Mouse (Mus musculus): ENCODE measurements around the gene Slc15a1. TPM values are rescaled to one million over a fixed set of nuclear protein-coding genes. Genes with fewer than 3 reads are reported as not detected.
A peak's percentile ranks its signal among the peaks of the same experiment; 100 is the strongest.

Slc15a1 gene
- polyA plus RNA-seq, 1 experiment from 2014 or later, result not detected

GRCm38 (mm10) chr14:121450504-121451423 is 54.3 kb downstream of the Slc15a1 start:
- Histone ChIP-seq H3K9ac (no peak overlapping the region), H3K27ac (no peak overlapping the region), H3K27me3 (ENCODE audit: control insufficient read depth, insufficient read depth, low read length) (no peaks in the 10 kb centered on the region), H3K36me3 (replicated peaks; ENCODE audit: control insufficient read depth, insufficient read depth) (no peaks in the 10 kb centered on the region), H3K4me2 (replicated peaks) (peak overlapping the region; percentile 35), H3K4me3 (replicated peaks; ENCODE audit: low read length) (no peak overlapping the region), H3K9me3 (ENCODE audit: control insufficient read depth, low read length) (no peaks in the 10 kb centered on the region), H3K4me1 (replicated peaks; ENCODE audit: control insufficient read depth, insufficient read depth, low read length) (peaks cover 7% of the 10 kb centered on the region; the same call in 1 of the 2 replicates)
- peak; percentile 77 for DNase-seq (ENCODE audit: low spot score)
- 22% methylated on average over 18 of the region's 18 CpGs for WGBS
- ATAC-seq (ENCODE audit: low FRiP score), result no peak

- no peaks in the 10 kb centered on the region for H3K9me3 ChIP-seq (ENCODE audit: control insufficient read depth, low read length)
- no peaks in the 10 kb centered on the region for H3K27me3 ChIP-seq (ENCODE audit: control insufficient read depth, insufficient read depth, low read length)
- DNase-seq (ENCODE audit: low spot score), result peak; percentile 55
- H3K36me3 ChIP-seq (replicated peaks; ENCODE audit: control insufficient read depth, insufficient read depth), result no peaks in the 10 kb centered on the region
- peak; percentile 95 for ATAC-seq (ENCODE audit: low FRiP score)
- H3K4me2 ChIP-seq (replicated peaks), result peak overlapping the region; percentile 58
- no peak overlapping the region for H3K27ac ChIP-seq
- WGBS, result 15% methylated on average over 9 of the region's 9 CpGs
- peak overlapping the region; percentile 28 for H3K4me3 ChIP-seq (replicated peaks; ENCODE audit: low read length)
- peak overlapping the region; percentile 42; the same call in 1 of the 2 replicates for H3K9ac ChIP-seq
- peaks cover 7% of the 10 kb centered on the region; the same call in 1 of the 2 replicates for H3K4me1 ChIP-seq (replicated peaks; ENCODE audit: control insufficient read depth, insufficient read depth, low read length)
Observed at GRCm38 (mm10) chr14:121446951-121447350, 58.1 kb downstream of the Slc15a1 start.

- no peak overlapping the region for H3K9ac ChIP-seq
- H3K4me2 ChIP-seq (replicated peaks), result no peak overlapping the region
- H3K27me3 ChIP-seq (ENCODE audit: control insufficient read depth, insufficient read depth, low read length), result no peaks in the 10 kb centered on the region
- whole genome bisulfite sequencing, result 16% methylated on average over 8 of the region's 8 CpGs
- no peak overlapping the region for H3K27ac ChIP-seq
- no peaks in the 10 kb centered on the region for H3K36me3 ChIP-seq (replicated peaks; ENCODE audit: control insufficient read depth, insufficient read depth)
- peaks cover 7% of the 10 kb centered on the region; the same call in 1 of the 2 replicates for H3K4me1 ChIP-seq (replicated peaks; ENCODE audit: control insufficient read depth, insufficient read depth, low read length)
- DNase-seq (ENCODE audit: low spot score), result peak; percentile 49
- H3K4me3 ChIP-seq (replicated peaks; ENCODE audit: low read length), result no peak overlapping the region
- H3K9me3 ChIP-seq (ENCODE audit: control insufficient read depth, low read length), result no peaks in the 10 kb centered on the region
- ATAC-seq (ENCODE audit: low FRiP score), result no peak
Observed at GRCm38 (mm10) chr14:121445194-121445593, 59.9 kb downstream of the Slc15a1 start.

DNA sequence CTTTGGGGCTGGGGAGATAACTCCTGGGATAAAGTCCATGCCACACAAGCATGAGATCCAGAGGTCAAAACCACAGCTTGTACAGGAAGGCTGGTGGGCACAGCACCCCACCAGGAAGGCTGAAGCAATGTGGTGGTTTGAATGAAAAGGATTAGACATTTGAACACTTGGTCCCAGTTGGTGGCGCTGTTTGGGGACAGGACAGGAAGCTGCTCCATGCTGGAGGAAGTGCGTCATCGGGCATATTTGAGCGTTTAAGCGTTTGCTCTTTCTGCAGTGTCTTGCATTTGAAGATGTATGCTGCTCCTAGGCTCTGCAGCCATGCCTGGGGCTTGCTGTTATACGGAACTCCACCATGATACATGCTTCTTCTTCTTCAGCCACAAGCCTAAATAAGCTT is 64.2 kb downstream of the Slc15a1 start:
- no peak overlapping the region for H3K27ac ChIP-seq
- H3K27me3 ChIP-seq (ENCODE audit: control insufficient read depth, insufficient read depth, low read length), result no peaks in the 10 kb centered on the region
- H3K4me1 ChIP-seq (replicated peaks; ENCODE audit: control insufficient read depth, insufficient read depth, low read length), result no peaks in the 10 kb centered on the region
- H3K36me3 ChIP-seq (replicated peaks; ENCODE audit: control insufficient read depth, insufficient read depth), result no peaks in the 10 kb centered on the region
- no peaks in the 10 kb centered on the region for H3K9me3 ChIP-seq (ENCODE audit: control insufficient read depth, low read length)
- no peak overlapping the region for H3K4me3 ChIP-seq (replicated peaks; ENCODE audit: low read length)
- WGBS, result 93% methylated on average over 6 of the region's 6 CpGs
- H3K9ac ChIP-seq, result no peak overlapping the region
- DNase-seq (ENCODE audit: low spot score) (no peak), ATAC-seq (ENCODE audit: low FRiP score) (no peak)
- no peak overlapping the region for H3K4me2 ChIP-seq (replicated peaks)

- no peaks in the 10 kb centered on the region for H3K27me3 ChIP-seq (ENCODE audit: control insufficient read depth, insufficient read depth, low read length)
- no peak overlapping the region for H3K9ac ChIP-seq
- 85% methylated on average over 6 of the region's 6 CpGs for WGBS
- no peaks in the 10 kb centered on the region for H3K9me3 ChIP-seq (ENCODE audit: control insufficient read depth, low read length)
- H3K4me3 ChIP-seq (replicated peaks; ENCODE audit: low read length), result no peak overlapping the region
- no peaks in the 10 kb centered on the region for H3K4me1 ChIP-seq (replicated peaks; ENCODE audit: control insufficient read depth, insufficient read depth, low read length)
- H3K36me3 ChIP-seq (replicated peaks; ENCODE audit: control insufficient read depth, insufficient read depth), result no peaks in the 10 kb centered on the region
- ATAC-seq (ENCODE audit: low FRiP score) (no peak), DNase-seq (ENCODE audit: low spot score) (no peak)
- no peak overlapping the region for H3K4me2 ChIP-seq (replicated peaks)
- H3K27ac ChIP-seq, result no peak overlapping the region
Observed at GRCm38 (mm10) chr14:121437026-121437425, 68.0 kb downstream of the Slc15a1 start.

- H3K27me3 ChIP-seq (ENCODE audit: control insufficient read depth, insufficient read depth, low read length), result no peaks in the 10 kb centered on the region
- no peaks in the 10 kb centered on the region for H3K4me1 ChIP-seq (replicated peaks; ENCODE audit: control insufficient read depth, insufficient read depth, low read length)
- no peaks in the 10 kb centered on the region for H3K9me3 ChIP-seq (ENCODE audit: control insufficient read depth, low read length)
- no peaks in the 10 kb centered on the region for H3K36me3 ChIP-seq (replicated peaks; ENCODE audit: control insufficient read depth, insufficient read depth)
- H3K9ac ChIP-seq, result no peak overlapping the region
- no peak overlapping the region for H3K4me3 ChIP-seq (replicated peaks; ENCODE audit: low read length)
- no peak overlapping the region for H3K27ac ChIP-seq
- no peak for ATAC-seq (ENCODE audit: low FRiP score)
- no peak overlapping the region for H3K4me2 ChIP-seq (replicated peaks)
- no peak for DNase-seq (ENCODE audit: low spot score)
- WGBS, result 90% methylated on average over 3 of the region's 3 CpGs
Observed at GRCm38 (mm10) chr14:121436455-121436854, 68.6 kb downstream of the Slc15a1 start.

GRCm38 (mm10) chr14:121435794-121436193 is 69.3 kb downstream of the Slc15a1 start:
- Histone ChIP-seq H3K9ac (no peak overlapping the region), H3K27me3 (ENCODE audit: control insufficient read depth, insufficient read depth, low read length) (no peaks in the 10 kb centered on the region), H3K27ac (no peak overlapping the region), H3K4me2 (replicated peaks) (no peak overlapping the region), H3K9me3 (ENCODE audit: control insufficient read depth, low read length) (no peaks in the 10 kb centered on the region), H3K36me3 (replicated peaks; ENCODE audit: control insufficient read depth, insufficient read depth) (no peaks in the 10 kb centered on the region), H3K4me3 (replicated peaks; ENCODE audit: low read length) (no peak overlapping the region), H3K4me1 (replicated peaks; ENCODE audit: control insufficient read depth, insufficient read depth, low read length) (no peaks in the 10 kb centered on the region)
- ATAC-seq (ENCODE audit: low FRiP score), result no peak
- DNase-seq (ENCODE audit: low spot score), result no peak
- WGBS, result 58% methylated on average over 6 of the region's 6 CpGs

DNA sequence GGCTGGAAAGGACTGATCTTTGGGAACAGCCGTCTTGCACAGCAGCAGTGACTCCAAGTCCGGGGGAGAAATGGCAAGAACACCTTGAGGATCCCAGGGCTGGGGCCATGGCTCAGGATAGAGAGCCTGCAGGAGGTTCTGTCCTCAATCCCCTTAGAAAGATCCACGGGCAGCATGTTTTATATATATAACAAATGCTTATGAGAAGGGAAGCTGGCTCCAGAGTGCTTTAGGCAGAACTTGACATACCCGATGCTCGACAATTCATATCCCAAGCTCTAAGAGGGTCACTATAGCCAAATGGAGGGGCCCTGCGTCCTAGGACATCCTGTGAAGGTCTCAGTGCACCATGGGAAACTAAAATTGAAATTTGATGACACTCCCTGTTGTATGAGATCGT is 73.8 kb downstream of the Slc15a1 start:
- no peak for ATAC-seq (ENCODE audit: low FRiP score)
- DNase-seq (ENCODE audit: low spot score), result no peak
- H3K9me3 ChIP-seq (ENCODE audit: control insufficient read depth, low read length), result no peaks in the 10 kb centered on the region
- no peak overlapping the region for H3K27ac ChIP-seq
- 84% methylated on average over 7 of the region's 7 CpGs for WGBS
- H3K9ac ChIP-seq, result no peak overlapping the region
- H3K4me2 ChIP-seq (replicated peaks), result no peak overlapping the region
- no peaks in the 10 kb centered on the region for H3K27me3 ChIP-seq (ENCODE audit: control insufficient read depth, insufficient read depth, low read length)
- no peaks in the 10 kb centered on the region for H3K4me1 ChIP-seq (replicated peaks; ENCODE audit: control insufficient read depth, insufficient read depth, low read length)
- no peak overlapping the region for H3K4me3 ChIP-seq (replicated peaks; ENCODE audit: low read length)
- no peaks in the 10 kb centered on the region for H3K36me3 ChIP-seq (replicated peaks; ENCODE audit: control insufficient read depth, insufficient read depth)

- no peak overlapping the region for H3K27ac ChIP-seq
- WGBS, result 87% methylated on average over 17 of the region's 17 CpGs
- no peak for ATAC-seq (ENCODE audit: low FRiP score)
Observed at GRCm38 (mm10) chr14:121429854-121430535, 75.1 kb downstream of the Slc15a1 start.

More at GRCm38 (mm10) chr14:121429854-121430535, 75.1 kb downstream of the Slc15a1 start:
- Histone ChIP-seq H3K9ac (no peak overlapping the region), H3K9me3 (ENCODE audit: control insufficient read depth, low read length) (no peaks in the 10 kb centered on the region), H3K4me2 (replicated peaks) (no peak overlapping the region), H3K27me3 (ENCODE audit: control insufficient read depth, insufficient read depth, low read length) (no peaks in the 10 kb centered on the region), H3K4me1 (replicated peaks; ENCODE audit: control insufficient read depth, insufficient read depth, low read length) (no peaks in the 10 kb centered on the region), H3K4me3 (replicated peaks; ENCODE audit: low read length) (no peak overlapping the region), H3K36me3 (replicated peaks; ENCODE audit: control insufficient read depth, insufficient read depth) (no peaks in the 10 kb centered on the region)
- DNase-seq (ENCODE audit: low spot score), result no peak

Data from hindbrain, embryonic 14.5 days (tissue).